Mouse (Mus musculus) T-helper 2 cell (primary cell): ENCODE data around the gene Rapgef3.

Experiments
- in situ Hi-C: fragments of 300-600 bp; cut with MboI, MseI; formaldehyde crosslinking; loops from one replicate; pipeline ENCODE4 v1.15.1; 2025; ENCODE audit warnings: high pct_unique_total_duplicates

The Rapgef3 gene

DNA sequence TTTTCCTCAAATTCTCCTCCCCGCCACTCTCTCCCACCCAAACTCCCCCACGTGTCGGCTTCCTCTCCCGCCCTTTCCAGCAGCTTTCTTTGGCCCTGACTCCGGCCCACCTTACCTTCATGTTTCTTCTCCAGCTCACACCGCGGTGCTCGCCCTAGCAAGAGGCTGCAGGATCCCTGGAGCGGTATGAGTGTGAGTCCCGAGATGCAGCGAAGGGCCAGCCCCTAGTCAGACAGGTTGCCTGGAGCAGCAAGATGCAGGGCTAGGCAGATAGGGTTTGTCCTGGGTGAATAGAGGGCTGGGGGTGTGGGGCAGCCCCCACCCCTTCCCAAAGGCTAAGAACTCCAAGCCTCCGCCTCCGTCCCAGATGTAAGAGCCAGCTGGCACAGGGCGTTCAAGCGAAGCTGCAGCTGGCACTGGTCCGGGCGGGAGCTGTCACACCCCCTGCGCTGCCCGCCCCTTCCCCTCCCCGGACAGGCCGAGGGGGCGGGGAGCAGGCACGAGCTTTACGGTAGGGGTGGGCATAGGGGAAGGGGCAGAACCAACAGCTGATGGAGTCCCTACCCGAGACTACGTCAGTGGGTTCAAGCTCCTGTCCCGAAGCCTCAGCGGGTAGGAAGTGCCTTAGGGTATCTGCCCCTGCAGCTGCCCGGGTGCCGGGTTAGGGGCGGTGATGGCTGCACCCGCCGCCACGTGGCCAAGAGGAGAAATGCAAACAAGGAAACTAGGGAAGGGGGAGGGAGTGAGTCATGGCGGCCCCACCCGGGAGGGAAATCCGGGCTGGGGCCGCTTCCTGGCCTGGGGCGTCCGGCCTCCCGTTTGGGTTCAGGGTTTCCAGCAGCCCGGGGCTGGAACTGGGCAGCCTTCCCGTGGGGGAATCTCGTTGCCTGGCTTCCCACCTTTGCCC is at the start of gene Rapgef3:
TSS of gene Rapgef3 (minus strand) at position 693 of the 907 bp plus-strand sequence.
- in situ Hi-C loops = no loop called here

DNA sequence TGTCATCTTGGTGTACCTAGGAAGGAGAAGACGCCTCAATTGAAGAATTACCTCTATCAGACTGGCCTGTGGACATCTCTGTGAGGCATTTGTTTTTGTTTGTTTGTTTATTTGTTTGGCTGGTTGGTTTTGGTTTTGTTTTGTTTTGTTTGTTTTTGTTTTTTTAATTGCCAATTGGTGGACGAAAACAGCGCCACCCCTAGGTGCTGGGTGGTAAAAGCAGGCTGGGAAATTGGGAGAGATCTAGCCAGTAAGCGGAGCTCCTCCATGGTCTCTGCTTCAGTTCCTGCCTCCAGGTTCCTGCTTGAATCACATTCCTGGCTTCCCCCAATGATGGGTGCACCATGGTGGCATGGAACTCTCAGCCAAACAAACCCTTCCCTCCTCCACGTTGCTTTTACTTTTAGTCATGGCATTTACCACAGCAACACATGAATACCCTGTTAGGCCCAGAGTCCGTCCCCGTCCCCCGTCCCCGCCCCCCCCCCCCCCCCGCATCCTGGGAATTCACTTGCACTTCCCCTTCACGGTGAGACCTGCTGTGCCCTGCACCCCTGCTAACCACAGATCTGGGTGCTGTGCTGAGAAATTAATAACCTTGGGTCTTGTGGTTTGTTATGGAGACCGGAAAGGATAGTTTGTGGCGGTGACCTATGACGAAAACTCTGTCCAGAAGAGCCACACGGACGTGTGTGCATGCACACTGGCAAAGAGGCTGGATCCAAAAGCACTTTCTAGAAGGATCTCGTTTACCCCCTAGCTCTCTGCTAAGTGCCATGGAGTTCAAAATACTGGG is 48.6 kb upstream of the Rapgef3 start:
- in situ Hi-C loops = loop anchor here (10.0 kb wide), 1 partner anchor 718 kb away; the partner anchor contains the start of gene Kansl2

DNA sequence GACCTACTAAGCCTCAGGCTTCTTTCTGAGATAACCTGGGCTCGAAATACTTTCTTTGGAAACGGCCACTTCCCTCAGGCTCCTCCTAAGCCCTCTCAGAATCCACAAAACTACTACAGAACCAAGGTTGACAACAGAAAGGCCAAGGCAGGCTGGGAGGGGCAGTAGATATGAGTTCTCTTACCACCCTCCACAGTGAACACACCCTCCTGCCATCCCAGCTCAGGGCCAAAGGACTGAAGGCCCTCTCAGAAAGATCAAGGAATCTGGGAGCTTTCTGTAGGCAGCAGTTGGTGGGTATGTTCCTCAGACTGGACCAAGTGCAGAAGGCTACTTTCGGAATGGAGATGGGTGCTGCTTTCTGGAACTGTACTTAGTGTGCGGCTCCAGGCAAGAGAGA is 47.5 kb upstream of the Rapgef3 start:
- in situ Hi-C loops = loop anchor here (10.0 kb wide), 1 partner anchor 720 kb away; the partner anchor contains the start of gene Kansl2

DNA sequence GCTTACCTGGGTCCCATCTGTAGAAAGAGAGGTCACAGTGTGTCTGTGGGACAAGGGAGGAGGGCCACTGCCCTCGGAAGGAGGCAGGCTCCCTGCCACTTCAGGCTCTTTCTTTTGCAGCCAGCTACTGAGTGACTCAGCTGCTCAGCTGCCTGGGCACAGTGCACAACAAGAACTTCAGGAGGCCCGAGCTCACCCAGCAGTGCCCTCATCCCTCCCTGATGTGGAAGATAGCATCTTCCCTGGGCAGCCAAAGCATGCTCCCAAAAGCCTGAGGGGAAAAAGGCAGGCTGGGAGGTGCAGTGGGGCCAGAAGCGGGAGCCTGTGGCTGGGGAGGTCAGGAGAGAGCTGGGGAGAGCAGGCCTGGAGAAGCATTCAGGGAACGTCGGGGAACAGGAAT is 46.9 kb upstream of the Rapgef3 start:
- in situ Hi-C loops = loop anchor here (10.0 kb wide), 1 partner anchor 720 kb away; the partner anchor contains the start of gene Kansl2

DNA sequence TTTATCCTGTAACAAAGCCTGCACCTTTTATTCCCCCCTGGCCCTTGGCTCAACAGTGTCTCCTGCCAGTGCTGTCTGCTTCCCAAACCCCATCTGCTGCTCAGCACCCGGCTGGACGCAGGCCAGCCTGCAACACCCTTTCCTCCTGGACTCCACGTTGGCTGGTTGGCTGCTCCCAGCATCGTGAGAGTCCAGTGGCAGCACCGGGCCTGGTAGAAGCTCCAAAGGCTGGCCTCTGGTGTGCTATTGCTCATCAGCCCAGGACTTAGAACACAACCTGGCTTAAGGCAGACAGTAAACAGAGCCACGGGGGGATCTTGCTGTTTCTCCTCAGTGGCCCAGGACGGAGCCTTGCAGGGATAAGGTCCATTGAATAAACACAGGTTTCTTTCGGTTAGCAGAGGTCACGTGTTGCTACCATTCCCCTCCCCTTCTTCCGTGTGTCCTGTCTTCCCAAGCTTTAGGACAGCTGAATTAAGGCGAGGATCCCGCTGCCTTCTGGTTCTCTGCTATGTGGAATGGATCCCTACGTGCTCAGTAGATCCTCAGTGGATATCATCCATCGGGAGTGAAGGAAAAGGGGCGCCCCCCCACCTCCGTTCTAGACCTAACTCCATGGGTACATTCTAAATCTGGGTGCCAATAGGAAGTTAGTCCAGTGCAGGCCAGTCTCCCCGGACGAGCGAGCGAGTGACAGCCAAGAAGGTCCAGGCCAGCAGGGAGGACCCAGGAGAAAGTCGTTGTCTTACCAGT is 45.9 kb upstream of the Rapgef3 start:
- in situ Hi-C loops = loop anchor here (10.0 kb wide), 1 partner anchor 721 kb away; the partner anchor contains the start of gene Kansl2

DNA sequence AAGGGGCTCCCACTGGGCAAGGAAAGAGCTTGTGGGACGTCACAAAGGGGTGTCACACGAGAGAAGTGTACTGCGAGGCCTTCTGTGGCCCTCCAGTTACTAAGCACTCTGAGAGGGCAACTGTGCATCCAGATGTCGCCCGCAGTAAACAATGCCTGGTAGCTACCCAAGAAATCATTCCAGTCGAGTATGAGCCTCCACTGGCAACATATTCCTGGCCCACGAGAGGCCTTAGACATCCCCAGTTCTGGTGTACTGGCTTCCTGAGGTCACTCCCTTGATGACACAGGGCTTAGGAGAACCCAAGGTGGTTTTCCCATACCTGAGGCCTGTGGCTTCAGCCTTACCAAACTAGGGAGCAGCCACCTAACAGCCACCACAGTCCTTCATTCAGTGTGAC is 45.1 kb upstream of the Rapgef3 start:
- in situ Hi-C loops = loop anchor here (10.0 kb wide), 1 partner anchor 722 kb away; the partner anchor contains the start of gene Kansl2

DNA sequence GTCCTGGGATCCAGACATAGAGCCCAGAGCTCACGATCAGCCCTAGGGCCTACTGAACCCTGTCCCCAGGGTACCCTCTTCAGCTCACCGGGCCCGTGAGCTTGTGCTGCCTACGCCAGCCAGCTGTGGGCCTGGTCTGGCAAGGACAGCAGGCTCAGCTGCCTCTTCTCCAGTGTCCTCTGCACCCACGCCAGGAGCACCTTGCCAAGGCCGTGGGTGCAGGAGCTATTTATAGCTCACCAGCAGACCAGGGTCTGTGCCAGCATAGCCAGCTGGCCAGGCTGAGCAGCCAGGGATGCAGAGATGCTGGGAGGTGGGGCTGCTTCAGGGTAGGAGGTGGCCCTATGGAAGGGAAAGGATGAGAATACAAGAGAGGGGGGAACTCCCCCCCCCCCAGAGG is 44.4 kb upstream of the Rapgef3 start:
- in situ Hi-C loops = loop anchor here (10.0 kb wide), 1 partner anchor 723 kb away; the partner anchor contains the start of gene Kansl2

DNA sequence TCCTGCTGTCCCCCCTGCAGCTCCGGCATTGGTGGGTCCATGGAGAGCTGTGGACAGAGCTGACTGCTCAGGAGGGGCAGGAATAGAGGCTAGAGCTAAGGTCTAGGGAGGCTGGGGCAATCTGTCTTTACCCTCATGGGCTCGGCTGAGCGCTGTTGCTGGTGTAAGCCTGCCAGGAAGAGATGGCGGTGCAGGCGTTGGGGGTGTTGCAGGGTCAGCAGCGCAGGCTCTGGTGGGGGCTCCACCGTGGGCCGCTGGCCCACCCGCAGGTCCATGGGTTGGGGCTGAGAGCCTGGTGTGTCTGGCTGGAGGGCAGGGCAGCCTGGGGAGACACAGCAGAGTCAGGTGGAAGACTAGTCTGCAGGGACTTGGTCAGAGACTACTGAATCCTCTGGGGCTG is 43.5 kb upstream of the Rapgef3 start:
- in situ Hi-C loops = loop anchor here (10.0 kb wide), 1 partner anchor 723 kb away; the partner anchor contains the start of gene Kansl2

DNA sequence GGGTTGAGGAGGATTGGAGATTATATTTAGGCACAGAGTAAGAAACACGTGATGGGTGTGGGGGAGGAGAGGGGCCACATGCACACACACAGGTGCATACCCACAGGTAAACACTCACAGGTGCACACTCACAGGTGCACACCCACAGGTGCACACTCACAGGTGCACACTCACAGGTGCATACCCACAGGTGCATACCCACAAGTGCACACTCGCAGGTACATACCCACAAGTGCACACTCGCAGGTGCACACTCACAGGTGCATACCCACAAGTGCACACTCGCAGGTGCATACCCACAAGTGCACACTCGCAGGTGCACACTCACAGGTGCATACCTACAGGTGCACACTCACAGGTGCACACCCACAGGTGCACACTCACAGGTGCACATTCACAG is 42.6 kb upstream of the Rapgef3 start:
- in situ Hi-C loops = loop anchor here (10.0 kb wide), 1 partner anchor 724 kb away; the partner anchor contains the start of gene Kansl2

DNA sequence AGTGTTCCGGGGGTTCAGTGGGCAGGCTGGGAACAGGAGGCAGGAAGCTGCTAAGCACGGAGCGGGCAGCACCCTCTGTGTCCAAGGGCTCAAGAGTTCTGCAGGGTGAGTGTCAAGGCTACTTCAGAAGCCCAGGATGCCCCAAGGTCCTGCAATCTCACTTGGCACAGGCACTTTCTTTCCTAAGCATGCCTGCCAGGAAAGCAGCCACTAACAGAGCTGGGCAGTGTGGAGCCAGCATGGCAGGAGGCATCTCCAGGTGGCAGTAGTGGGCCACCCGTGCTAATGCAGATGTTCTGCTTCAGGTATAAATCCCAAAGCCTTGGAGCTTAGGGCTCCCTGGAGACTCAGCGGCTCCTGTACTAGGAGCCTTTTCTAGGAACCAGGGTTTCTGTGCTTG is 42.2 kb upstream of the Rapgef3 start:
- in situ Hi-C loops = loop anchor here (10.0 kb wide), 1 partner anchor 725 kb away; the partner anchor contains the start of gene Kansl2

DNA sequence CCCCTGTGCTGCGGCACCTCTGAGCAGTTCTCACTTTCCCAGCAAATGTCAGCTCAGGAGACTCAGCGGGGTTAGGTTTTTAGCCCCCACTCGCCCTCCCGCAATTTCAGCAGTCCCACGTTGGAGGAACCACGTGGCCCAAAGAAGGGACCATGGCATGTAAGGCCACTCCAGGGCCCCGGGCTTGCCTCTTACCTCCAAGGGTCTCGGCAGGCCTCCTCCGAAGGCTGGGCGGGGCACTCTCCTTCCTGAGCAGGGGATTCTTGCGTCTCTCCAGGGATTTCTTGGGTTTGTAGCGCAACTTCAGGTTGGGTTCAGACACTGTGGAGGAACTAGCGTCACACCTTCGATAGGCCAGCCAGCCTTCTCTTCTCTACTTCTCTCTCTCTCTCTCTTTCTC is 41.4 kb upstream of the Rapgef3 start:
- in situ Hi-C loops = no loop called here

DNA sequence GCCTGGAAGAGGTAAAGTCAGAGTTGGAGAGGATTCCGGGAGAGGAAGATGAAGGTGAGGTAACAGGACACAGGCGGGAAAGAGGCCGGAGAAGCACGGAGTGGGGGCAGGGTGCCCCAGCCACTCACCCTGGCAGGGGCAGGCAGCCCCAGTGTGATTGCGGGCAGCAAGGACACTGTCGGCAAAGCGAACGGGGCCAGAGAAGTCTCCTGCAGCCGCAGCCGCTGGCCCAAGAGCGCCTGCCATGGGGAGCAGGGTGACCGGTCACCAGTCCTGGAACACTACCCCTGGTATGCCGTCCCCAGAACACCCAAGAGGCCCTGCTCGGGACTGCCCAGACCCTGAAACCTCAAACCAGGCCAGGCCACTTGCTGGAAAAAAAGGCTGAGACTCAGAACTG is 40.8 kb upstream of the Rapgef3 start:
- in situ Hi-C loops = no loop called here

DNA sequence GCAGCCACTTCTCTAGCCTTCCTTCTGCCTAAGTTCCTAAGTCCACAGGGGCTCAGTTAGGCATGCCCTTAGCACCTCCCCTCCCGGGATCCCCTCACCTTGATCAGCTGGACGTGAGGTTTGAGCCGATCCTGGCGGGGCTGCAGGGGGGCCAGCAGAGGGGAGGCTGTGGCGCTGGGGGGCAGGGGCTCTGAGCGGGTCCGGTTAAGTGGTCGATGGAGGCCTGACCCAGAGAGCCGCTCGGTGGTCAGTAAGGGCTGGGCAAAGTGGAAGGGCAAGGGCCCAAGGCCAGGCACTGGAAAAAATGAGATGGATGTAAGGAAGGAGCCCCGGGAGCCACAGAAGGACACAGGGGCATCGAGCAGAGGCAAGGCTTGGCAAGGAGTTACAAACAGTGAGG is 40.1 kb upstream of the Rapgef3 start:
- in situ Hi-C loops = no loop called here

DNA sequence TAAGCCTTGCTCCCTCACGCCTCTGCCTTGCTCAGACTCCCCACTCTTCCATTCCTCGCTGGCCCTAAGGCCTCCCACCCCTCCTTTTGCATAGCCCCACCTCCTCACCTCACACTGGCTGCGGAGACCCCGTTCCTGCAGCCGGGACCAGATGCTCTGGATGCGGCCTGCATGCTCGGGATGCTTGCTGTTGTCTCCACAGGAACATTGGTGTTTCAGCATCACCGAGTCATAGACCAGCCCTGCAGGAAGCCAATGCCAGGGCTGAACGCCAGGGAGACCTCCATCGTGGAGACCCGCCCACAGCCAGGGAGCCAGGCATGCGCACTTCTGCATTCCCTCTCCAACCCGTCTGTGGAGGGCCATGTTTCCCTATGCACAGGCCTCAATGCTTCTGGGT is 34.8 kb upstream of the Rapgef3 start:
- in situ Hi-C loops = no loop called here

DNA sequence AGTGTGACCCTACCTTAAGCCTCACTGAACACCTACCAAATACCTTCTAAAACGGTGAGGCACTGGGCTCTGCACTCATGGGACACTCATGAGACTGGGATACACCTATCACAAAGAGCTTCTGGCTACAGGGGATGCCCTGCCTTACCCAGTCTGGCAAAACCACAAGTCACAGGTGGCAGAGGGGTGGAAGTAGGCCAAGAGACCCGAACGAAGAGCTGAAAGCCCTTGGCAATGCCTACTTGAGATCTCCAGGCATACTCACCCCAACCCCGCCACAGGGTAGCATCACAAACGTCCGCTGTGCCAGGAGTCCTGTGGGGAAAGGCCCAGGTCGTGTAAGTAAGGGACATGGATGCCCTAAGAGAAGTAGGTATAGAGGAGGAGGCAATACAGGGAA is 34.0 kb upstream of the Rapgef3 start:
- in situ Hi-C loops = no loop called here

DNA sequence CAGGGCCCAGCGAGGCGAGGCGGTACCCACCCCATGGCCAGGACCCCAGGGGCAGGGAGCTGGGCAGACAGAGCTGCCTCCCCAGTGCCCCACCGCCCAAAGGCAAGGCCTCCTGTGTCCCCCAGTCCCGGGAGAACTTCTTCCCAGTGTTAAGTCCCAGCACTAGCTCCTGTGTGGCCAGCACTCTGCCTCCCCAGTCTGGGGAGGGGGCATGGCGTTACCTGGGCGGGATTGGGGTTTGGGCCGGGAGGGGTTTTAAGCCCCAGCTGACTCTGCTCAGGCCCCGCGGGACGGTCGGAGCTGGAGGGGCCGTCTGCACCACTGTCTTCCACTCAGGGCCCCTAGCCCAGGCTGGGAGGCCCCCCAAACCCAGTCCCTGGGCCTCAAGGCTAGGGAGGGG is 33.1 kb upstream of the Rapgef3 start:
- in situ Hi-C loops = no loop called here

DNA sequence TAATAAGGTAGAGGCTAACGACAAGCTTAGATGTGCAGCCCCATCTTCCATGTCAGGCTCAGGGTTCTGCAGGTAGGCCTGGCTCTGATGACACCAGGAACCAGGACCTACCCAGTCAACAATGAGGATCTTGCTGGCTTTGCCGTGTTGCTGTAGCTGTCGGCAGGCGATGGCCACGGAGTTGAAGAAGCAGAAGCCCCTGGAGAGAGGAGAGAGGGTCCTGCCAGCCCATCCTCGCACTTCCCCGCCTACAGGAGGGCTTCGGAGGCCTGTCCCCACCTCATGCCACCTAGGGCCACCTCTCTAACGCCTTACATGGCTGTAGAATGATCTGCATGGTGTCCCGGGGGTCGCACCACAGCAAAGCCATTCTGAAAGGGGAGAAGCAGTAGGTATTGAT is 31.7 kb upstream of the Rapgef3 start:
- in situ Hi-C loops = no loop called here

DNA sequence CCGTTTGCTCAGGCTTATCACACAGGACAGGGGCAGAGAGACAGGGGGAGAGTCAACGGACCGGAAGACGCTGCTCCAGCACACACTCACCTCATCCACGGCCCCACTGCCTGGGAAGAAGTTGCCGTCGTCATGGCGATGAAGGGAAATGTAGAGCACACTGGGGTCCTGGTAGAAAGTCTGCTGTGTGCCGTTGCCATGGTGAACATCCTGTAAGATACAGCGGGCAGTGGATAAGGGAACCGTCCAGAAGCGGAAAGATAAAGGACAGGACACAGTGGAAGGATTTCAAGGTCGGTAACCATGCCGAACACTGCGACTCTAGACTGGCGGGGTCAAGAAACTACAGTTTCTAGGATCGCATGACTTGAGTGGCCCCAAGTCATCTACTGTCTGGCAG is 30.4 kb upstream of the Rapgef3 start:
- in situ Hi-C loops = no loop called here

DNA sequence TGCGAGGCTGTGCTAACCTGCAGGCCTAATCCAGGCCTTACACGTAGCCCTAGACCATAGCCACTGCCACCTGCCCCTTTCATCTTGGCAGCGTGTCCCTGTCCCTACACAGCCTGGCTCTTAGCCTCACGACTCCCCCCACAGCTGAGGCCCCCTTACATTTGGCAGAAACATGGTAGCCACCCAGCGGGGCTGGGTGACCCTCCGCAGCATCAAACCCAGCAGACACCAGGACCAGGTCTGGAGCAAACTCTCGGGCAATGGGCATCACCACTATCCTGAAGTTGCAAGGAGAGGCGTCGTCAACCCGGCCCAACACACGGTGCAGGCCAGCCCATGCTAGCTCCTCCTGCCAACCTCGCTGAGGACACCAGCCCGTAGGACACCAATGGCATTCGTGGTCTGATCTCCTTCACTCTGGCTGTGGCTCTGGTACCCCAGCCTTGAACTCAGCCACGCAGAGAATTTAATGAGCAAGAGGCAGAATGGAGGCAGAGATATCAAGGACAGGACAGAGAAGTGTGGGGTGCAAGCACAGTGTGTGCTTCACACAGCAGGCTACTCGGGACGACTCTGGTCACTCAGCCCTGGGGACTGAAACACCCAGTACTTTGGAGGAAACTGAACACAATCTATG is 29.0 kb upstream of the Rapgef3 start:
- in situ Hi-C loops = no loop called here

DNA sequence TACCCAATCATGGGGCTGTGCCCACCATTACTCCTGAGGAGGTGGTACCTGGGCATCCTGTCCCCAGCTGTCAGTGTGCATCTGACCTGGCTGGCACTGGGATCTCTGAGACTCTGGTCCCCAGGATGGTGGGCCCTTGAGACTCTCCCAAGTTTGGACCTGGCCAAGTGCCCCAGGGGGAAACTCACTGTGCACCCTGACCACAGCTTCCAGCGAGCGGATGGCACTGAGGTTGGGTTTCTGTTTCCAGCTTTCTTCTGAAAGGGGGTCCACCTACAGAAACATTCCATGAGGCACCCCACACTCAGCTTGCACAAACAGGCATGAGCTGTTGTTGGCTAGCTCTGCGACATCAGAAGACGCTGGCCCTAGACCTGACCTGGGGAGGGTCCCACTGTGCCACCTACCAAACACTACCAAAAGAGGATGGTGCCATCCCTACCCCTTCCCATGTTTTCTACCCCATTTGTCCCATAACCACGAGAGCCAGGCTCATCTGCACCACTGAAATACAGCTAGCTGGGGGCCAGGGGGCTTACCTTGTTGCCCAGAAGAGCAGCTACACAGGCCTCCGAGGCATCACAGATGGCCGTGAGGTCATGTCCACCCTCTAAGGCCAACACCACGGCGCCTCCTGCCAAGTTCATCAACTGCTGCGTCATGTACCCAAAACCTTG is 27.9 kb upstream of the Rapgef3 start:
- in situ Hi-C loops = no loop called here
